Comparison of ENCODE assay signal across 8 mouse cellular contexts in the genomic region with DNA sequence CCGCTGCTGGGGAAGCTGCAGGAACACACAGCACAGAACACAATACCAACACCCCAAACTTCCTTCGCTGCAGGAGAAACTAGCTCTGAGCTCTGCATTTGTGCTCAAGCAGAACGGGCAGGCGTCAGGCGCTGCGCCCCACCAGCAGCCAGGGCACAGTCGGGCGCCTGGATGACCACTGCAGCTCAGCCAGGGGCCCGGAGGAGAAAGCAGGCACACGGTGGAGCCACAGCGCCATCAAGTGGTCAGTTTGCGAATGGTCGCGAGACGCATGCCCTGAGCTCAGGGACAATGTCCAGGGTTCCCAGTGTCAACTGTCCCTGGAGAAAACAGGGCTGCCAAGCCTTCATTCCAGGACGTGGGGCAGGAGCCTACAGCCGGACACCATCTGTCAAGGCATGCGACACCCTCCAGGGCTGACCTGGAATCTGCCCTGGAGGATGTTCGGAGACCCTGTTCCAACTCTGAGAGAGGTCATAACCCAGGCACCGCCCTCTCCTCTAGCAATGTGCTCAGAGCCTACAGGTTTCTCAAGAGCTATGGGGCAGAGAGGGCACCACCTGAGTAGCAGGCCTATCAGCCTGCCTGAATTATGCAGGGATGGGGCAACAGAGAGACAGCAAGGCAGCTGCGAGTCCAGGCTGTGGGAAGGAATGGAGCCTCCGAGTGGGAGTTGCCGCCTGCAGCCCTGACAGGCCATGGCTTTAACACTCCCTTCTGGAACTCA.
DNase-seq lines count a peak whose midpoint lies in the region; ATAC-seq and TF ChIP-seq lines count a peak whose summit lies in the region.

No protein-coding gene starts in this region.

- H3K4me1 ChIP-seq in MEL (ENCODE audit: control insufficient read depth in 1 of 2, insufficient read depth in 2 of 2, low read length in 2 of 2), result no peaks in the 10 kb centered on the region
- peaks cover 15% of the 10 kb centered on the region for H3K4me1 ChIP-seq in lung, embryonic 16.5 days (replicated peaks; ENCODE audit: control insufficient read depth, insufficient read depth, low read length)

- peak; percentile 46 to 83 for ATAC-seq in hematopoietic stem cell, adult 5-6 weeks (replicated peaks in 1 of 2; ENCODE audit: insufficient read depth in 1 of 2, low FRiP score in 2 of 2, low TSS enrichment in 1 of 2, low read depth in 1 of 2, poor library complexity in 2 of 2, severe bottlenecking in 2 of 2)
- peak; percentile 85 for ATAC-seq in lung, embryonic 16.5 days (ENCODE audit: low read depth)

- TF ChIP-seq EP300 in MEL (IDR thresholded peaks at IDR 0.05; ENCODE audit: low read depth in 1 of 2, low read length in 2 of 2), result no peak

- H3K4me2 ChIP-seq in lung, embryonic 16.5 days (ENCODE audit: low read depth, low read length), result peak overlapping the region; percentile 64

- peak; percentile 73 to 96 (median 92) for TF ChIP-seq CTCF in MEL (IDR thresholded peaks at IDR 0.05 in 2 of 3, conservative IDR thresholded peaks at IDR 0.05 in 1 of 3; ENCODE audit: control insufficient read depth in 1 of 3, insufficient read depth in 1 of 3, low read depth in 2 of 3, low read length in 3 of 3, poor library complexity in 1 of 3, severe bottlenecking in 1 of 3)

- H3K36me3 ChIP-seq in MEL (ENCODE audit: control insufficient read depth in 1 of 2, insufficient read depth in 2 of 2, low read length in 2 of 2), result no peaks in the 10 kb centered on the region
- H3K36me3 ChIP-seq in lung, embryonic 16.5 days (ENCODE audit: control insufficient read depth, insufficient read depth, low read length), result no peaks in the 10 kb centered on the region

- no peak overlapping the region for H3K27ac ChIP-seq in MEL (ENCODE audit: control insufficient read depth, low read depth, low read length)
- peak overlapping the region; percentile 48; the same call in 1 of the 2 replicates for H3K27ac ChIP-seq in lung, embryonic 16.5 days (ENCODE audit: low read length)

- no peak for TF ChIP-seq POLR2A in MEL (IDR thresholded peaks at IDR 0.05; ENCODE audit: control insufficient read depth in 1 of 2, insufficient read depth in 1 of 2, low read depth in 1 of 2, low read length in 2 of 2, poor library complexity in 1 of 2)

- H3K79me2 ChIP-seq in MEL (ENCODE audit: control insufficient read depth, insufficient read depth, low read length, poor library complexity), result no peaks in the 10 kb centered on the region

- TF ChIP-seq RAD21 in MEL (IDR thresholded peaks at IDR 0.05; ENCODE audit: low read depth, low read length), result peak; percentile 96

- H3K4me3 ChIP-seq in MEL (ENCODE audit: control insufficient read depth in 1 of 2, insufficient read depth in 1 of 2, low read depth in 2 of 2, low read length in 2 of 2), result no peak overlapping the region
- H3K4me3 ChIP-seq in lung, embryonic 16.5 days (ENCODE audit: low read length), result peak overlapping the region; percentile 37

- H3K9ac ChIP-seq in MEL (ENCODE audit: control insufficient read depth, low read depth, low read length, poor library complexity, severe bottlenecking), result no peak overlapping the region
- H3K9ac ChIP-seq in lung, embryonic 16.5 days (ENCODE audit: low read length), result peak overlapping the region; percentile 46; the same call in 1 of the 2 replicates

- no peaks in the 10 kb centered on the region for H3K9me3 ChIP-seq in MEL (replicated peaks; ENCODE audit: insufficient read depth, low read length)
- H3K9me3 ChIP-seq in lung, embryonic 16.5 days (ENCODE audit: control insufficient read depth, low read length), result no peaks in the 10 kb centered on the region

- 4% methylated on average over 23 of the region's 23 CpGs for WGBS in lung, embryonic 16.5 days

- peak; percentile 53 for DNase-seq in MEL (ENCODE audit: low read depth, low spot score)
- peak; percentile 83 for DNase-seq in cerebellum, adult 9-10 months
- peak; percentile 28 to 81 for DNase-seq in frontal cortex, adult 2 months (ENCODE audit: extremely low spot score in 1 of 2, low spot score in 1 of 2)
- peak; percentile 52 for DNase-seq in layer of hippocampus, adult 9-10 months (ENCODE audit: low spot score)
- peak; percentile 80 for DNase-seq in ovary, postnatal 14 days (ENCODE audit: low spot score)
- peak; percentile 72 for DNase-seq in urinary bladder, adult 2 months (ENCODE audit: low spot score)

- H3K27me3 ChIP-seq in MEL (ENCODE audit: control insufficient read depth in 1 of 2, insufficient read depth in 2 of 2, low read length in 2 of 2), result no peaks in the 10 kb centered on the region
- no peaks in the 10 kb centered on the region for H3K27me3 ChIP-seq in lung, embryonic 16.5 days (ENCODE audit: control insufficient read depth, insufficient read depth, low read depth, low read length)

TF ChIP-seq in MEL, 35 proteins besides CTCF, POLR2A, EP300 and RAD21:
- TF ChIP-seq SMC3 (IDR thresholded peaks at IDR 0.05; ENCODE audit: low read depth, low read length) (peak; percentile 91), BHLHE40 (IDR thresholded peaks at IDR 0.05; ENCODE audit: borderline replicate concordance, low read depth, low read length) (0 out of 2 replicates have a peak, but pooled peaks have one; percentile 8), CHD2 (IDR thresholded peaks at IDR 0.05; ENCODE audit: low read length) (no peak), NELFE (IDR thresholded peaks at IDR 0.05; ENCODE audit: low read depth, low read length) (no peak), ZC3H11A (IDR thresholded peaks at IDR 0.05; ENCODE audit: low read depth, low read length) (peak; percentile 87), SIN3A (IDR thresholded peaks at IDR 0.05; ENCODE audit: low read length) (peak; percentile 25; the same call in 1 of the 2 replicates), MAZ (IDR thresholded peaks at IDR 0.05; ENCODE audit: low read depth, low read length) (0 out of 2 replicates have a peak, but pooled peaks have one; percentile 42), MEF2A (IDR thresholded peaks at IDR 0.05; ENCODE audit: extremely low read depth, insufficient replicate concordance, low read depth, low read length, poor library complexity, severe bottlenecking) (no peak), MXI1 (IDR thresholded peaks at IDR 0.05; ENCODE audit: low read depth, low read length) (0 out of 2 replicates have a peak, but pooled peaks have one; percentile 28)
TF ChIP-seq in MEL: peak in this region for 6.
